Mouse (Mus musculus) lung, postnatal 25 days (tissue): Measurements from ENCODE around the gene E130311K13Rik.
A peak's percentile ranks its signal among the peaks of the same experiment; 100 is the strongest.

ENCODE experiments used
- DNase-seq: peaks from one replicate; pipeline ENCODE4 v3.0.0; 2022; ENCODE audit warnings: low spot score

Gene E130311K13Rik

DNA sequence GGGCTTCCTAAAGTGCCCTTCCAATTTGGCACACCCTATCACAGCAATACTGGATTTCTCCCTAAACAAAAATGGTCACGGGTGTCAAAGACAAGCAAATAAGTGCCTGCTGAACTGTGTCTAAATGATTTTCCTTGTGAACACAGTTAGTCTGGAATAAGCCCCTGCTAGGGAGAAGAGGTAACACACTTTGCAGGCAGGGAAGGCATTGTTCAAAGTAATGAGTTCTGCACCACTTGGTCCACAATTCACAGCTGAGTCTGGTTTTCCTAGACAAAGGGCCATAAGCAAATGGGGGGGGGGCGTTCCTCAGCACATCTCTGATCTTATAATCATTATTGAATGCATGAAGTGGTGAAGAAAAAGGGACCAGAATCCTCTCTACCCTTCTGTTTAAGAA is 33.5 kb downstream of the E130311K13Rik start:
- no peak for DNase-seq

DNA sequence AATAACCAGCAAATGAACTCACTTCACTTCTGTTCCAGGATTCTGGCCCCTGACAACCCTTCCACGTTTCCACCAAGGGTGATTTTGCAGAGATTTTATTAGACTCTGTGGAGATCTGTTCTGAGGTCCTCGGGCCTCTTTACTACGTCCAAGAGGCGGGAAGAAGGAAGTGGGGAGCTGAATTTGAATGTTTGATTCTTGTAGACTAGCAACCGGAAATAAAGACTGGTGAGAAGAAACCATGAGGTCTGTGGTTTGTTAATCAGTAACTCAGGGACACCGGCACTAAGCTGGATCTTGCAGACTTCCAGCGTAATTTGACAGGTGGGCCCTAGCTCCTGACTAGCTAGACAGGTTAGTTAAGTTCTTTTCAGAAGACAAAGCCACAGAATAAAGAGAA is 35.6 kb downstream of the E130311K13Rik start:
- peak; percentile 29 for DNase-seq

DNA sequence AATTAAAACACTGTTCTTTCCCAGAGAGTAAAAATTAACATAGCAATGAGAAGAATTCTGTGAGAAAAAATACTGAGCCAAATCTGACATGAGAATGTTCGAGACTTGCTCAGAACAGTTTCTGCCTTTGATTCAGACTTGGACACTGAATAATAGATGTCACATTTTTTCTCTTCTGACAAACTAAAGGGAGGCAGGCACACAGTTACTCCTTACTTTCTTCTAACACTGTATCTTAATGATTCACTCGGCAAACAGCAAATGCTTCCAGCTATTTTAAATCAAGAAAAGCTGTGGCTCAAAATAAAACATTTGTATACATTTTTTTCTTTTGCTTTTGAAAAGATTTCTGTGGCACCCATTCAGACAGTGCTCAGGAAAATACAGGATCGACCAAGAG is 37.1 kb downstream of the E130311K13Rik start:
- no peak for DNase-seq

DNA sequence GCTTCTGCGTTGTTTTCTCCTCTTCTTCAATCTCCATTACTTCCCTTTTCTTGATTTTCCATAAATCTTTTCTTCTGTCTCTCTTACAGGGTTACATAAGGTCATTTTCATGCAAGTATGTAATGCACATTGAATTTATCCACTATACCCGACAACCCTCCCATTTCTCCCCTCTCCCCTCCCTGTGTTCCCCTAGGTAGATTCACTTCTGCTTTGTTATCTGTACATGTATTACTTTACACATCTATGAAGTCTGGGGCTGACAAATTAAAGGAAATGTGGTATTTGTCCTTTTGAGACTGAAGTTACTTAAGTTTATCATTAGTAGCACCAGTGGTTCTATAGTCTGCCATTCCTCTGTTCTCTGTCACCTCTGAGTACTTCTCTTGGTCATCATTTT is 48.2 kb downstream of the E130311K13Rik start:
- no peak for DNase-seq

DNA sequence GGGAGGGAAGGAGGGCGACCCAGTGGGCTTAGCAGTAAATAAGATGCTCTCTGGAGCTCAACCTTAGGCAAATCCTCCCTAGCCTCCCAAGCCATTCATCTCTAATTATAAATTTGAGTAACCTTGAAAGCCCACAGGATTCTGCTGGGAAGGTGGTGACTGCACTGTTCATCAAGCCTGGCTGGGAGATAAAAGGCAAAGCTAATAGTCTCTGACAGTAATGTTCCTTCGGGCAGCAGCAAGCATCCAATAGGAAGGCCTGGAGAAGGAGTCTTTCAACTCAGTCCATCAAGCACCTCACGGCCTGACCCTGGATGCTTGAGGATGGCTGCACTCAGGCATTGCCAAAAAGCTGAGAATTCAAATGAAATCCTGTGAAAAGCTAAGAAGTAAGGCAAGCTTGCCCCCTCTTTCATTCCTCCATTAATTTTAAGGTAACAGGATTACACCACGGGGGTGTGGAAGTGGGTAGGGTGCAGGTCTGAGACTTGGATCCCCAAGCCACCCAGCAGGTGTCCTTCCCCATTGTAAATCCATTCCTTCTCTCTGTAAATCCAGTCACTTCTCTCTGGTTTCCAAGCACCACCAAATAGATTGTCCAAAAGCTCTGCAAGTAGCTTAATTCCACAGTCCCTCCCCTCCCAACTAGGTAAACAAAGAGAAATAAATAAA is 50.1 kb downstream of the E130311K13Rik start:
- DNase-seq = no peak

DNA sequence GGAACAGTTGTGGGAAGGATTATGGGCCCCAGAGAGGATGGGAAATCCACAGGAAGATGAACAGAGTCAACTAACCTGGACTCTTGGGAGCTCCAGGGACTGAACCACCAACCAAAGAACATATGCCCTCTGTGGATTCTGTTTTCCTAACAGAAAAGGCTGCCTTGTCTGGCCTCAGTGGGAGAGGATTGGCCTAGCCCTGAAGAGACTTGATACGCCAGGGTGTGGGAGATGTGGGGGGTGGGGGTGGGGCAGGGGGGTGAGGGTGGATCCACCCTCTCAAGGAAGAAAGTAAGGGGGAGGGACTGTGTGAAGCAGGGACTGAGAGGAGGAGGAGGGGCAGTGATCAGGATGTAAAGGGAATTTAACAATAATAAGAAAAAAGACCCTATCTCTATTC is 56.5 kb downstream of the E130311K13Rik start:
- DNase-seq = no peak

DNA sequence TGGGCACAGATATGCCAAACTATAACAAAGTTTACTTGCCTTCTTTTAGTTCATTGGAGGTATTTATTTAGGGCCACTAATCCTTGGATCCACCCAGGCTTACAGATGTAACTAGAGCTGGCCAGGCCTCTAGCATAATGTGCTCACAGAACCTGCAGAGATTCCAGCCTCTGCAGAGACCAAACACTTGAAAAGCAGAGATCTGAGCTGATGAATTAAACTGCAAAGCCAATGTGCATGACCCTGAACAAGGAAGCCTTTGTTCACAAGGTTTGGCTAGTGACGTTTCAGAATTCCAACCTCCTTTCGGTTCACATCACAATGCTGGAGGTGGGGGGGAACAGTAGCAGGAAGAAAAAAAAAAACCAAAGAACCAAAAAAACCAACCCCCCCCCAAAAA is 58.0 kb downstream of the E130311K13Rik start:
- peak; percentile 3 for DNase-seq

DNA sequence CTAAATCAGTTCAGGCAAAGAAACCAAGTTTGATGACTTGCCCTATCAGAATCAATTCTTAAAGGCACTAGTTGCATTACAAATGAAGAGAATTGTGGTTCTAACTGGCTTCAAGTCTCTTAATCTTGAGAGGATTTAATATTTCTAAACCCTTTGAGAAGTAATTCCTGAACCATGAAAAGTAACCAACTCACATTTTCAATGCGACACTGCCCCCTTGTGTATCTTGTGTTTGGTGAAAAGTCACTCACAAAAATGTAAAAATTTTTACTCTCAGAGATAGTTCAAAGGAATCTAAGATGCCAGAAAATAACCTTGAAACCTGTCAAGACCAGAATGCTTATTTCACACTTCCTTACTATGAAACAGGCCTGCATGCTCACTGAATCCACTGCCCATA is 61.0 kb downstream of the E130311K13Rik start:
- peak; percentile 2 for DNase-seq

DNA sequence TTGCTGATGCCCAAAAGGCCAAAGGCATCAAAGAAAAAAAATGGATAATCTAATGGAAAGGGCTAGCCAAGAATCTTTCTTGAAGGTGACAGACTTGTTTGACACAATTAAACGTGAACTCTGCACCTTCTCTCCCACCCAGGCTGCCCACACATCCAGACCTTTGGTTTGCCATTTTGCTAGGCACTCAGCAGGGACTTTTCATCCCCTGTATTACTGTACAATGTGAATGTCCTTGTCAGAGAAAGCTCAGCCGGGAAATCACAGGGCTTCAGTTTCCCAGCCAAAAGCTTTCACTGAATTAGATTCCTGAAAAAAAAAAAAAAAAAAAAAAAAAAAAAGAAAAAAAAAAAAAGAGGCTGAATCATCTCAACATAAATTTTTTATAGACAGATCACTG is 64.2 kb downstream of the E130311K13Rik start:
- no peak for DNase-seq
